Mouse (Mus musculus) spleen, adult 2 months (tissue): ENCODE results near the gene Pacsin1.

Experiments
- CTCF ChIP-seq: fragments of 200-500 bp; IDR thresholded peaks from 2 replicates; pipeline ENCODE4 v1.5.1; 2011; ENCODE audit warnings: mild to moderate bottlenecking, inconsistent platforms; ENCODE audit not compliant: insufficient read depth, insufficient read length, insufficient replicate concordance; ENCODE audit errors: extremely low read depth
- POLR2A ChIP-seq: fragments of 200-500 bp; IDR thresholded peaks from 2 replicates; pipeline ENCODE4 v1.6.1; 2011; ENCODE audit warnings: low read depth, low read length, inconsistent platforms

DNA sequence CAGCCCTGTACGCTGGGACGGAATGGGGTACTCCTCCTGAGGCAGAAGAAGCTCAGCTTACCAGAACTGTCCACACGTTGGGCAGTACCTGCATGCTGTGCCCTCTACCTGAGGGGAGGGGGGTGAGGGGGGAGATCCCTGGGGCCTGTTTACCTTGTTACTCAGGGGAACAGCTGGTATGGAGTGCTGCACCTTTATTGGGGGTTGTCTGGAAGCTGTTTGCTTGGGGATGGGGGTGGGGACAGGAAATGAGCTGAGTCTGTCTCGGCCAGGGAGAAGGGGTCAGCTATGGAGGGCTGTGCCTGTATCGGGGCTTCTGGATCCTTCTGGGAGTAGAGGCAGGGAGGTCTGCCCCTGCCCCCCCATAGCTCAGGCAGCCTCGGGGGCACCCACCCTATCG is 71.2 kb downstream of the Pacsin1 start:
- TF ChIP-seq POLR2A (no peak), CTCF (no peak)
